Mouse (Mus musculus) liver, adult 2 months (tissue): ENCODE measurements at regions not wholly inside any gene's neighbourhood (a gene's known extent, or its start where the extent isn't known, plus 50 kb on each side); places are given as distances from the start of the nearest gene placed in this dataset.

Source experiments
- CTCF ChIP-seq: fragments of 200-500 bp; IDR thresholded peaks from 2 replicates; pipeline ENCODE4 v1.5.1; 2011; ENCODE audit warnings: low read depth, low read length, control low read depth
- POLR2A ChIP-seq: fragments of 200-500 bp; IDR thresholded peaks from 2 replicates; pipeline ENCODE4 v1.6.1; 2011; ENCODE audit warnings: low read length, control low read depth; ENCODE audit not compliant: insufficient read depth; ENCODE audit errors: extremely low read depth

DNA sequence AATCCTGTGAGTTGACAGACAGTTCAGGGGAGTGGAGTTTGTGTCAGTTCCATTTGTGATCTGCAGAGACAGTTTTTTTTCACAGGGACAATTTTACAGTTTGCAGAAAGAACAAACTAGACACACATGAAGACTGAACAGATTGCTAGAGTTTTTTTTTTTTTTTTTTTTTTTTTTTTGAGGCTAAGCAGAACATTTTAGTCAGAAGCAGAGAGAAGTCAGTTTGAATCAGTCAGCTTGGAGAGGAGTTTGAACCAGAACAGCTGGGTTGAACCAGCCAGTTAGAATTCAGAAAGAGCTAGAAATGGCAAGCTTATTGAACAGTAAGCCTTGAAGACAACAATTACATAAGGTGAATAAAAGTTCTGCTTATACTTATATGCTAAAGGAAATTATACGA is 557.2 kb upstream of the Gm5415 start:
- TF ChIP-seq CTCF (no peak), POLR2A (no peak)
